Mouse (Mus musculus): Measurements from ENCODE around the gene Gm28308.

- no peak for TF ChIP-seq GATA1 (IDR thresholded peaks at IDR 0.05; ENCODE audit: borderline replicate concordance, low read length)
- no peak for TF ChIP-seq FLI1 (IDR thresholded peaks at IDR 0.05; ENCODE audit: low read length)
These were observed 53.2 kb downstream of the Gm28308 start for GRCm38 (mm10) chr6:52159979-52160378.
